Mouse (Mus musculus): ENCODE measurements at regions not wholly inside any gene's neighbourhood (a gene's known extent, or its start where the extent isn't known, plus 50 kb on each side); places are given as distances from the start of the nearest gene placed in this dataset.

- DNase-seq: no peak
These were observed 349.3 kb downstream of the Lpin1 start for GRCm38 (mm10) chr12:16261465-16261864.

- no peak for DNase-seq
These were observed 349.8 kb downstream of the Lpin1 start for GRCm38 (mm10) chr12:16260981-16261380.

GRCm38 (mm10) chr12:16260501-16260900 is 350.3 kb downstream of the Lpin1 start:
- no peak for DNase-seq

GRCm38 (mm10) chr12:16250621-16251020 is 360.1 kb downstream of the Lpin1 start:
- no peak for DNase-seq

GRCm38 (mm10) chr12:16250096-16250495 is 360.7 kb downstream of the Lpin1 start:
- DNase-seq: no peak

- no peak for DNase-seq
These were observed 371.0 kb downstream of the Lpin1 start for GRCm38 (mm10) chr12:16239792-16240191.

- peak; percentile 56 for DNase-seq
These were observed 373.3 kb downstream of the Lpin1 start for GRCm38 (mm10) chr12:16237498-16237897.

- DNase-seq: no peak
These were observed 377.2 kb downstream of the Lpin1 start for GRCm38 (mm10) chr12:16233559-16233958.

GRCm38 (mm10) chr12:16232828-16233227 is 377.9 kb downstream of the Lpin1 start:
- no peak for DNase-seq

GRCm38 (mm10) chr12:16232051-16232450 is 378.7 kb downstream of the Lpin1 start:
- DNase-seq: peak; percentile 8

- no peak for DNase-seq
These were observed 379.7 kb downstream of the Lpin1 start for GRCm38 (mm10) chr12:16231093-16231492.

- no peak for DNase-seq
These were observed 385.3 kb downstream of the Lpin1 start for GRCm38 (mm10) chr12:16225428-16225827.

- no peak for DNase-seq
These were observed 387.8 kb downstream of the Lpin1 start for GRCm38 (mm10) chr12:16222836-16223450.

- DNase-seq: no peak
These were observed 388.6 kb downstream of the Lpin1 start for GRCm38 (mm10) chr12:16222205-16222604.

GRCm38 (mm10) chr12:16221142-16221541 is 389.6 kb downstream of the Lpin1 start:
- no peak for DNase-seq

GRCm38 (mm10) chr12:16220561-16220960 is 390.2 kb downstream of the Lpin1 start:
- no peak for DNase-seq

GRCm38 (mm10) chr12:16218906-16219305 is 391.9 kb downstream of the Lpin1 start:
- DNase-seq: no peak

- no peak for DNase-seq
These were observed 393.8 kb upstream of the Trib2 start for GRCm38 (mm10) chr12:16210553-16210952.

- DNase-seq: no peak
These were observed 393.4 kb upstream of the Trib2 start for GRCm38 (mm10) chr12:16210111-16210510.

GRCm38 (mm10) chr12:16204941-16205340 is 388.2 kb upstream of the Trib2 start:
- no peak for DNase-seq

- no peak for DNase-seq
These were observed 380.2 kb upstream of the Trib2 start for GRCm38 (mm10) chr12:16196917-16197316.

GRCm38 (mm10) chr12:16191803-16192389 is 375.2 kb upstream of the Trib2 start:
- no peak for DNase-seq

- no peak for DNase-seq
These were observed 374.0 kb upstream of the Trib2 start for GRCm38 (mm10) chr12:16190706-16191105.

GRCm38 (mm10) chr12:16189441-16189840 is 372.7 kb upstream of the Trib2 start:
- no peak for DNase-seq

- no peak for DNase-seq
These were observed 369.3 kb upstream of the Trib2 start for GRCm38 (mm10) chr12:16185976-16186515.

All from cerebellum, adult 11-12 months (tissue).